Mouse (Mus musculus): Measurements from ENCODE around the gene Ilf2.

Gene Ilf2

GRCm38 (mm10) chr3:90462579-90462978 is 13.3 kb upstream of the Ilf2 start:
- no peak for DNase-seq (ENCODE audit: low spot score)

- DNase-seq (ENCODE audit: low spot score), result no peak
Measured at GRCm38 (mm10) chr3:90464552-90465080, 11.3 kb upstream of the Ilf2 start.

- peak; percentile 41 for DNase-seq (ENCODE audit: low spot score)
Measured at GRCm38 (mm10) chr3:90465081-90465685, 10.7 kb upstream of the Ilf2 start.

GRCm38 (mm10) chr3:90465686-90466310 is 10.1 kb upstream of the Ilf2 start, which contains the start of gene Npr1:
Gene Npr1, minus strand, starts transcription at chr3:90465866.
- DNase-seq (ENCODE audit: low spot score), result peak; percentile 21

- DNase-seq (ENCODE audit: low spot score), result peak; percentile 33
Measured at GRCm38 (mm10) chr3:90466311-90466766, 9.6 kb upstream of the Ilf2 start.

- DNase-seq (ENCODE audit: low spot score), result no peak
Measured at GRCm38 (mm10) chr3:90467618-90468300, 8.2 kb upstream of the Ilf2 start.

GRCm38 (mm10) chr3:90472213-90472612 is 3.7 kb upstream of the Ilf2 start:
- no peak for DNase-seq (ENCODE audit: low spot score)

GRCm38 (mm10) chr3:90475151-90475830 is 635 bp upstream of the Ilf2 start:
- DNase-seq (ENCODE audit: low spot score), result no peak

GRCm38 (mm10) chr3:90486998-90487397 is 11.1 kb downstream of the Ilf2 start:
- no peak for DNase-seq (ENCODE audit: low spot score)

GRCm38 (mm10) chr3:90488576-90488975 is 12.7 kb downstream of the Ilf2 start:
- DNase-seq (ENCODE audit: low spot score), result no peak

GRCm38 (mm10) chr3:90490696-90491256 is 14.8 kb downstream of the Ilf2 start, which contains the start of gene Snapin:
Gene Snapin, minus strand, starts transcription at chr3:90491033.
- DNase-seq (ENCODE audit: low spot score), result peak; percentile 88

- DNase-seq (ENCODE audit: low spot score), result no peak
Measured at GRCm38 (mm10) chr3:90491350-90491749, 15.4 kb downstream of the Ilf2 start.

GRCm38 (mm10) chr3:90493831-90494540 is 18.1 kb downstream of the Ilf2 start:
- no peak for DNase-seq (ENCODE audit: low spot score)

- DNase-seq (ENCODE audit: low spot score), result no peak
Measured at GRCm38 (mm10) chr3:90495850-90496525, 20.1 kb downstream of the Ilf2 start.

GRCm38 (mm10) chr3:90497597-90497996 is 21.7 kb downstream of the Ilf2 start:
- no peak for DNase-seq (ENCODE audit: low spot score)

- DNase-seq (ENCODE audit: low spot score), result no peak
Measured at GRCm38 (mm10) chr3:90503444-90503843, 27.5 kb downstream of the Ilf2 start.

GRCm38 (mm10) chr3:90505216-90505615 is 29.3 kb downstream of the Ilf2 start:
- no peak for DNase-seq (ENCODE audit: low spot score)

- no peak for DNase-seq (ENCODE audit: low spot score)
Measured at GRCm38 (mm10) chr3:90506362-90506761, 30.4 kb downstream of the Ilf2 start.

GRCm38 (mm10) chr3:90508287-90508949 is 32.5 kb downstream of the Ilf2 start:
- no peak for DNase-seq (ENCODE audit: low spot score)
